Mouse (Mus musculus) cerebellum, adult 2 months (tissue): Measurements from ENCODE around the gene Olfr800. TPM values are rescaled to one million over a fixed set of nuclear protein-coding genes. Genes with fewer than 3 reads are reported as not detected.

Experiments
- DNase-seq, 2 experiments: peaks; one replicate each; pipeline ENCODE4 v3.0.0; 2021
- H3K27ac ChIP-seq: fragments of 200-500 bp; 2 replicates; pipeline ENCODE4 v1.5.1; 2012; ENCODE audit warnings: low read length, control low read depth, inconsistent platforms; ENCODE audit not compliant: insufficient read depth
- H3K27me3 ChIP-seq: fragments of 200-500 bp; 2 replicates; pipeline ENCODE4 v1.6.1; 2012; ENCODE audit warnings: inconsistent platforms, mild to moderate bottlenecking, low read length, moderate library complexity; ENCODE audit not compliant: control insufficient read depth, insufficient read depth
- H3K4me1 ChIP-seq: fragments of 200-500 bp; 2 replicates; pipeline ENCODE4 v1.6.1; 2011; ENCODE audit warnings: low read length; ENCODE audit not compliant: control insufficient read depth, insufficient read depth
- H3K4me3 ChIP-seq: fragments of 200-500 bp; replicated peaks from 2 replicates; pipeline ENCODE3; 2011; ENCODE audit warnings: mild to moderate bottlenecking, low read depth, low read length, control low read depth; ENCODE audit not compliant: insufficient read depth
- CTCF ChIP-seq: fragments of 200-500 bp; IDR thresholded peaks from 2 replicates; pipeline ENCODE4 v1.5.1; 2011; ENCODE audit warnings: low read depth, mild to moderate bottlenecking, control low read depth, low read length, moderate library complexity, borderline replicate concordance; ENCODE audit not compliant: insufficient read depth
- POLR2A ChIP-seq: fragments of 200-500 bp; IDR thresholded peaks from 2 replicates; pipeline ENCODE4 v1.6.1; 2011; ENCODE audit warnings: low read length, control low read depth, borderline replicate concordance; ENCODE audit not compliant: insufficient read depth
- WGBS: fragments of 180-500 bp; shearing (Covaris S2); methylation state at CpG from one replicate; pipeline ENCODE4 v1.1.7; 2018; 5-methylcytosine and 5-hydroxymethylcytosine counted together
- polyA plus RNA-seq: library from polyadenylated mRNA; depleted of rRNA; stranded (reverse); fragments of >200 nt; gene quantifications from 2 replicates; pipeline ENCODE4 v1.2.3, GENCODE M21; 2012; rRNA removed

The Olfr800 gene
- polyA plus RNA-seq, 1 experiment = not detected

GRCm38 (mm10) chr10:129688069-129688468, 30.6 kb downstream of the Olfr800 start, which contains the start of gene Olfr802:
Gene Olfr802 (minus strand): TSS chr10:129688169.
- Histone ChIP-seq H3K27ac (no peak within 1 kb of the TSS), H3K27me3 (no peaks in the 10 kb centered on the region), H3K4me3 (no peak within 1 kb of the TSS), H3K4me1 (no peaks in the 10 kb centered on the region)
- TF ChIP-seq POLR2A = no peak
- no peak for TF ChIP-seq CTCF
- WGBS = 30% methylated on average over 1 of the region's 1 CpGs
- no peak for DNase-seq

GRCm38 (mm10) chr10:129694186-129694585, 36.7 kb downstream of the Olfr800 start, which contains the start of gene Olfr803:
Gene Olfr803 (minus strand): TSS chr10:129694286.
- TF ChIP-seq POLR2A = no peak
- no peak for TF ChIP-seq CTCF
- no peaks in the 10 kb centered on the region for H3K27me3 ChIP-seq
- H3K27ac ChIP-seq = no peak within 1 kb of the TSS
- WGBS = 84% methylated on average over 2 of the region's 2 CpGs
- H3K4me3 ChIP-seq = no peak within 1 kb of the TSS
- no peak for DNase-seq
- no peaks in the 10 kb centered on the region for H3K4me1 ChIP-seq

- no peak for TF ChIP-seq CTCF
- no peak within 1 kb of the TSS for H3K4me3 ChIP-seq
- no peaks in the 10 kb centered on the region for H3K4me1 ChIP-seq
- no peaks in the 10 kb centered on the region for H3K27me3 ChIP-seq
- no peak for DNase-seq
- no peak within 1 kb of the TSS for H3K27ac ChIP-seq
Observed at GRCm38 (mm10) chr10:129702910-129703309, 45.4 kb downstream of the Olfr800 start, which contains the start of gene Olfr804. Gene Olfr804 (plus strand): TSS chr10:129703210.

Other genes starting within 250 kb of the Olfr800 start
- gene Olfr786, start 230.4 kb upstream of the Olfr800 start, polyA plus RNA-seq = not detected in 2 replicates
- not detected in 2 replicates for gene Olfr787, start 195.8 kb upstream of the Olfr800 start, polyA plus RNA-seq
- not detected in 2 replicates for gene Olfr788, start 186.7 kb upstream of the Olfr800 start, polyA plus RNA-seq
- gene Olfr789, start 172.9 kb upstream of the Olfr800 start, polyA plus RNA-seq = not detected in 2 replicates
- gene Olfr790, start 159.2 kb upstream of the Olfr800 start, polyA plus RNA-seq = not detected in 2 replicates
- not detected in 2 replicates for gene Olfr791, start 135.9 kb upstream of the Olfr800 start, polyA plus RNA-seq
- not detected in 2 replicates for gene Olfr792, start 118.5 kb upstream of the Olfr800 start, polyA plus RNA-seq
- not detected in 2 replicates for gene Olfr794, start 90.0 kb upstream of the Olfr800 start, polyA plus RNA-seq
- gene Olfr796, start 45.1 kb upstream of the Olfr800 start, polyA plus RNA-seq = not detected in 2 replicates
- not detected in 2 replicates for gene Olfr798, start 29.8 kb upstream of the Olfr800 start, polyA plus RNA-seq
- gene Olfr799, start 20.2 kb upstream of the Olfr800 start, polyA plus RNA-seq = not detected in 2 replicates
- gene Olfr801, start 16.2 kb downstream of the Olfr800 start, polyA plus RNA-seq = not detected in 2 replicates
- not detected in 2 replicates for gene Olfr802, start 30.5 kb downstream of the Olfr800 start, polyA plus RNA-seq
- gene Olfr803, start 36.6 kb downstream of the Olfr800 start, polyA plus RNA-seq = not detected in 2 replicates
- gene Olfr804, start 45.5 kb downstream of the Olfr800 start, polyA plus RNA-seq = not detected in 2 replicates
- gene Olfr805, start 71.7 kb downstream of the Olfr800 start, polyA plus RNA-seq = not detected in 2 replicates
- not detected in 2 replicates for gene Olfr806, start 84.2 kb downstream of the Olfr800 start, polyA plus RNA-seq
- not detected in 2 replicates for gene Olfr807, start 100.1 kb downstream of the Olfr800 start, polyA plus RNA-seq
- not detected in 2 replicates for gene Olfr808, start 107.8 kb downstream of the Olfr800 start, polyA plus RNA-seq
- gene Olfr809, start 116.9 kb downstream of the Olfr800 start, polyA plus RNA-seq = not detected in 2 replicates
- not detected in 2 replicates for gene Olfr810, start 137.2 kb downstream of the Olfr800 start, polyA plus RNA-seq
- not detected in 2 replicates for gene Olfr811, start 146.7 kb downstream of the Olfr800 start, polyA plus RNA-seq
- gene Olfr812, start 188.4 kb downstream of the Olfr800 start, polyA plus RNA-seq = not detected in 2 replicates
- gene Olfr813, start 197.7 kb downstream of the Olfr800 start, polyA plus RNA-seq = not detected in 2 replicates
- not detected in 2 replicates for gene Olfr814, start 222.2 kb downstream of the Olfr800 start, polyA plus RNA-seq
- gene Olfr815, start 248.2 kb downstream of the Olfr800 start, polyA plus RNA-seq = not detected in 2 replicates